Mouse (Mus musculus) myocyte (in vitro differentiated cells): Measurements from ENCODE around the gene Mtcp1.

Experiments used
- CEBPB ChIP-seq: IDR thresholded peaks from 2 replicates; pipeline ENCODE4 v1.6.1; 2011; ENCODE audit warnings: mild to moderate bottlenecking, moderate library complexity; ENCODE audit not compliant: poor library complexity, insufficient read depth, severe bottlenecking
- MAX ChIP-seq: IDR thresholded peaks from one replicate; pipeline ENCODE4 v1.6.1; 2011; ENCODE audit warnings: low read depth, mild to moderate bottlenecking, control low read depth
- MYOG ChIP-seq, 3 experiments: IDR thresholded peaks; one replicate each; pipeline ENCODE4 v1.6.1; 2011; ENCODE audit warnings: control low read depth in 2 of 3, low read depth in 2 of 3, mild to moderate bottlenecking in 2 of 3; ENCODE audit not compliant: insufficient read length in 2 of 3, control insufficient read depth in 1 of 3, insufficient read depth in 1 of 3
- POLR2A ChIP-seq: IDR thresholded peaks from one replicate; pipeline ENCODE4 v1.6.1; 2011; ENCODE audit warnings: low read depth, mild to moderate bottlenecking, control low read depth, moderate library complexity; ENCODE audit not compliant: insufficient read length
- POLR2AphosphoS2 ChIP-seq: IDR thresholded peaks from one replicate; pipeline ENCODE4 v1.6.1; 2011; ENCODE audit warnings: low read depth, control low read depth; ENCODE audit not compliant: insufficient read length
- REST ChIP-seq: IDR thresholded peaks from one replicate; pipeline ENCODE4 v1.6.1; 2011; ENCODE audit warnings: mild to moderate bottlenecking, control low read depth, moderate library complexity; ENCODE audit not compliant: insufficient read depth, insufficient read length
- SRF ChIP-seq: IDR thresholded peaks from one replicate; pipeline ENCODE4 v1.6.1; 2011; ENCODE audit warnings: low read depth; ENCODE audit not compliant: control insufficient read depth, insufficient read length
- USF1 ChIP-seq: IDR thresholded peaks from one replicate; pipeline ENCODE4 v1.6.1; 2011; ENCODE audit warnings: low read depth, mild to moderate bottlenecking, control low read depth, moderate library complexity

DNA sequence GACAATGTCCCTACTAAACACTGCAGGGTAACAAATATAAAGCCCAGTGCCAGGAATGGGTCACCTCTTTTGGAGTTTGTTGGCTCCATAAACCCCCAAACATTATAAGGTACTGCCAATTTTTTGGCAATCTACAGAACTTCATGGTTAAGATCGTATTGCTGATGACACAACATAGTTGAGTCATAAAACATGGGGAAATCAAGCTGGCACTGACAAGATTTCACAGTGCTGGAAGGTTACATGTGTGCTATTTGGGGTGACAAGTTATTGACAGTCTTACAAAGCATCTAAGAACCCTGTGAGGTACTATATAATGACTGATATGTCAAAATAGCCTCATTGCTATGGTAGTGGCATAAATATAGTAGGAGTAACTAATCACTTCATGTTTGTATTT, 35.2 kb downstream of the Mtcp1 start:
- TF ChIP-seq USF1 (no peak), MYOG (IDR thresholded peaks at IDR 0.05; ENCODE audit: control insufficient read depth in 1 of 3, insufficient read depth in 1 of 3, insufficient read length in 2 of 3, low read depth in 2 of 3) (no peak), POLR2A (no peak), POLR2AphosphoS2 (no peak), SRF (no peak), MAX (no peak), REST (no peak), CEBPB (no peak)
